Mouse (Mus musculus) hindbrain, postnatal 0 days (tissue): ENCODE measurements at regions not wholly inside any gene's neighbourhood (a gene's known extent, or its start where the extent isn't known, plus 50 kb on each side); places are given as distances from the start of the nearest gene placed in this dataset.

Source experiments
- ATAC-seq: fragments of 200-750 bp; cut with Nextera tagmentation; 2 replicates; pipeline ENCODE4 v1.8.0; 2017; ENCODE audit warnings: mild to moderate bottlenecking, moderate TSS enrichment, moderate library complexity
- DNase-seq: peaks from one replicate; pipeline ENCODE4 v3.0.0-alpha.2; 2015; ENCODE audit warnings: low spot score
- H3K27ac ChIP-seq: fragments of 300-500 bp; sonication (generic); 2 replicates; pipeline ENCODE4 v1.5.1; 2014; ENCODE audit warnings: mild to moderate bottlenecking
- H3K27me3 ChIP-seq: fragments of 300-500 bp; sonication (generic); 2 replicates; pipeline ENCODE4 v1.6.1; 2014; ENCODE audit warnings: low read length, mixed read lengths; ENCODE audit not compliant: insufficient read depth
- H3K36me3 ChIP-seq: fragments of 300-500 bp; sonication (generic); 2 replicates; pipeline ENCODE4 v1.6.1; 2014; ENCODE audit warnings: low read length, mixed read lengths; ENCODE audit not compliant: insufficient read depth
- H3K4me1 ChIP-seq: fragments of 300-500 bp; sonication (generic); 2 replicates; pipeline ENCODE4 v1.6.1; 2014; ENCODE audit warnings: antibody characterized with exemption, low read length, mixed read lengths; ENCODE audit not compliant: insufficient read depth
- H3K4me2 ChIP-seq: fragments of 300-500 bp; sonication (generic); 2 replicates; pipeline ENCODE4 v1.6.1; 2014; ENCODE audit warnings: low read depth, mild to moderate bottlenecking, low read length, moderate library complexity, mixed read lengths
- H3K4me3 ChIP-seq: fragments of 300-500 bp; sonication (generic); 2 replicates; pipeline ENCODE4 v1.5.1; 2014; ENCODE audit warnings: low read length
- H3K9ac ChIP-seq: fragments of 300-500 bp; sonication (generic); replicated peaks from 2 replicates; pipeline ENCODE4 v1.6.1; 2014; ENCODE audit warnings: mild to moderate bottlenecking, low read length, moderate library complexity, mixed read lengths
- H3K9me3 ChIP-seq: fragments of 300-500 bp; sonication (generic); 2 replicates; pipeline ENCODE4 v1.6.1; 2016; ENCODE audit warnings: low read length, mixed read lengths
- CTCF ChIP-seq: IDR thresholded peaks from 2 replicates; pipeline ENCODE4 v1.5.1; 2016; ENCODE audit warnings: antibody characterized with exemption, control low read depth, low read depth
- WGBS: fragments of 180-500 bp; shearing (Covaris S2); extraction: QIAGEN DNeasy Blood & Tissue Kit; methylation state at CpG from one replicate; pipeline ENCODE4 v1.1.7; 2014; 5-methylcytosine and 5-hydroxymethylcytosine counted together

DNA sequence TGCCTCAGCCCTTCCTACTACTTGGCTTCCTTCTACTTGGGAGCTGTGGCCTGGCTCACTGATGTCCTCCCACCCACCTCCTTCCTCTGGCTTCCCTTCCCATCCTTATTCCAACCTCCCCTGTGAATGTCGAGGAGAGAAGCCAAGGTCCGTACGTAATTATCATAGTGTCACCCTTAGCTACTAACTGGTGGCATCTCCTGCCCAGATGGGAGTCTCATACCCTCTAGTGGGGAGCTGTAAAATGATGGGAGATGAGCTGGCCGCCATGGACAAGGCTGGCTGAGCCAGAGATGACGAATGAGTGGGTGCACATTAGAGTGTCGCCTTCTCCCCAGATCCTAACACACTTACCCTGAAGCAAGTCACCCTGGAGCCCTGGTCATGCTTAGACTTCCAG, 532.6 kb downstream of the Zfp536 start:
- 68% methylated on average over 6 of the region's 6 CpGs for WGBS
- no peaks in the 10 kb centered on the region for H3K36me3 ChIP-seq
- no peaks in the 10 kb centered on the region for H3K9me3 ChIP-seq
- no peak overlapping the region for H3K4me2 ChIP-seq
- no peak overlapping the region for H3K27ac ChIP-seq
- H3K4me1 ChIP-seq = no peaks in the 10 kb centered on the region
- H3K9ac ChIP-seq = no peak overlapping the region
- ATAC-seq = no peak
- peak; percentile 29; the same call in 1 of the 2 replicates for TF ChIP-seq CTCF
- no peak overlapping the region for H3K4me3 ChIP-seq
- no peak for DNase-seq
- no peaks in the 10 kb centered on the region for H3K27me3 ChIP-seq

DNA sequence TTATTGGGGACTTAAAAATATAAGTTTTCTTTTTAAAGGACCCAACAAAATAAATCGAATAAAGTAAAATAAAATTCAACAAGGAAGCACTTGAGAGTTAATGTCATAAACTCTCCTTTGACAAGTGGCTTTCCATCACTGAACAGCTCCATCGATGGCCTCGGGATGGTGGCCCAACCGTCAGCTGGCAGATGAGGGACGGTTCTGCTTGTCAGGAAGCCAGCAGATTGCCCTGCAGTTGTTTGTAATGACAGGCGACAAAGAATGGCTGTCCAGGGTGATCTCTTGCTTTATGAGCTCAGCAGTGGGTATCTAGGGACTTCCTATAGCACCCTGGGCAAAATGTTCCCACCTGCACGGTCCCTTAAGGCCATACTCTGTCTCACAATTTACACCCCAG, 531.7 kb downstream of the Zfp536 start:
- WGBS = 45% methylated on average over 7 of the region's 7 CpGs
- H3K4me3 ChIP-seq = no peak overlapping the region
- no peaks in the 10 kb centered on the region for H3K9me3 ChIP-seq
- H3K4me2 ChIP-seq = no peak overlapping the region
- H3K27me3 ChIP-seq = no peaks in the 10 kb centered on the region
- no peaks in the 10 kb centered on the region for H3K36me3 ChIP-seq
- no peaks in the 10 kb centered on the region for H3K4me1 ChIP-seq
- ATAC-seq (no peak), DNase-seq (peak; percentile 30)
- H3K9ac ChIP-seq = no peak overlapping the region
- H3K27ac ChIP-seq = no peak overlapping the region
- TF ChIP-seq CTCF = no peak

DNA sequence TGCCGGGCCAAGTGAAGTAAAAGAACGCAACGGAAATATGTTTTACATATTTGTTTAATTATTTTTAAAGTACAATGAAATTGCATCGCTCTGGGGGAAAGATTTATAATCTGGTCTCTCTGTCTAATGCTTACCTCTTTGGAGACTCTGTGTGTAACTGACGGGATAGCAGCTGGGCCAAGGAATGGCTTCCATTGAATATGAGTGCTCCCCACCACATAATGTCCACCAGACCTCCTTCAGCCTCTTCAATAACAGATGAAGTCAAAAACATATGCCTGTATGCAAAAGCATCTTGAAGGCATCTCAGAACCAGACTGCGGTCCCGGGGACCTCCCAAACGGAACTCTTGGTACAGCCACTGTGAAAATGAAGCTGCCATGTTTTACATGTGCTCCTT, 531.0 kb downstream of the Zfp536 start:
- Histone ChIP-seq H3K4me3 (no peak overlapping the region), H3K4me1 (no peaks in the 10 kb centered on the region), H3K27me3 (no peaks in the 10 kb centered on the region), H3K4me2 (no peak overlapping the region), H3K9ac (no peak overlapping the region), H3K36me3 (no peaks in the 10 kb centered on the region), H3K9me3 (no peaks in the 10 kb centered on the region), H3K27ac (no peak overlapping the region)
- DNase-seq = no peak
- no peak for ATAC-seq
- TF ChIP-seq CTCF = no peak
- 92% methylated on average over 8 of the region's 8 CpGs for WGBS

DNA sequence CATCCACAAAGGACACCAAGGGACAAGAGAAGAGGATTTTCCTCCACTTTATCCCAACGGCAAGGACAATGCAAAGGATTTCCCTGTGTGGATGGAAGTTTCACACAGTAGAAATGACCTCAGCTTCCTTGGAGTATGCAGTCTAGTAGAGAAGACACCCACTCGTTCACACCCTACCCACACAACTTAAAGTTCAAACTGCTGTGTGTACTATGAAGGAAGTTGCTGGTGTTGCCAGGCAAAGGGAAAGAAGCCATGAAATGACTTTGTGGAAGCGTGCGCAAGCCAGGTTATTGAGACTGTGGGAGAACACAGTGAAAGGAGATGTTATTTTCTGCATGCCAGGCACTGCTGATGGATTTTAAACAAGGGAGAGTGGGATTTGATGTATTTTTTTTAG, 527.3 kb downstream of the Zfp536 start:
- TF ChIP-seq CTCF = no peak
- no peaks in the 10 kb centered on the region for H3K27me3 ChIP-seq
- H3K27ac ChIP-seq = no peak overlapping the region
- H3K9me3 ChIP-seq = no peaks in the 10 kb centered on the region
- H3K4me2 ChIP-seq = no peak overlapping the region
- 77% methylated on average over 4 of the region's 4 CpGs for WGBS
- H3K4me1 ChIP-seq = no peaks in the 10 kb centered on the region
- no peak for DNase-seq
- H3K9ac ChIP-seq = no peak overlapping the region
- no peak for ATAC-seq
- H3K36me3 ChIP-seq = no peaks in the 10 kb centered on the region
- no peak overlapping the region for H3K4me3 ChIP-seq

DNA sequence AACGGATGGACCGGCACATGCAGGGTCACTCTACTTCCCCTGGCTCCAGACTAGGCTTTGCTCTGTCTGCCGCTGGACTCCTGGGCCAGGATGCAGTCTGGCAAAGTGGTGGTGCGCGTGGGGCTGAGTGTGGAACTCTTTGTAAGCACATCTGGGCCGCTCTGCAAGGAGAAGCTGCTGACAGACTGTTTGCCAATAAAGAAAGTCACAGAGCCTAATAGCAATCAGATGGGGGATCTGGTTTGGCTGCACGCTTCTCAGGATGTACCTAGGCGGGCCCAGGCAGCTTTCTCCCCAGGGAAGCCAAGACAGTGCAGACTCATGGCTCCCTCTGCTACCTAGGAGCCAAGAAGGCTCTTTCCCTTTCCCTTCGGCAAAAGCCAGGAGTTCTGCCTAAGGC, 519.0 kb downstream of the Zfp536 start:
- no peak for ATAC-seq
- H3K36me3 ChIP-seq = no peaks in the 10 kb centered on the region
- H3K27me3 ChIP-seq = no peaks in the 10 kb centered on the region
- H3K4me1 ChIP-seq = no peaks in the 10 kb centered on the region
- peaks cover 2% of the 10 kb centered on the region; the same call in 1 of the 2 replicates for H3K9me3 ChIP-seq
- no peak for TF ChIP-seq CTCF
- H3K4me2 ChIP-seq = no peak overlapping the region
- WGBS = 74% methylated on average over 9 of the region's 9 CpGs
- H3K4me3 ChIP-seq = no peak overlapping the region
- DNase-seq = no peak
- H3K9ac ChIP-seq = no peak overlapping the region
- no peak overlapping the region for H3K27ac ChIP-seq

DNA sequence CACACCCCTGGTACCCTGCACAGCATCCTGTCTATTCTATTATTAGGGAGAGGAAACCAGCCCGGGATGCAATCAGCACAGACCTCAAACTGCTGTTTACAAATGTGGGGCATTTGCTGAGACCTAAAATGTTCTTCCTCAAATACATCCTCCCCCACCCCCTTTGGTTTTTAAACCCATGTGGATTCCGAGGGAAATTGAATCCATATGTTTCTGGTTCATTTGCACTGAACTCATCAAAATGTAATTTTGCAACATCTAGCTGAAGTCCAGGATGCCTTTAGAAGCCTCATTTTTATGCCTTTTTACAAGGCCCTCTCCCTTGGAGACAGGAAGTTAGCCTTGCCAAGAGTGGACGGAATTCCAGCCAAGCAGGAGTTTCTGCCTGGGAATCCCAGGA, 517.6 kb downstream of the Zfp536 start:
- Histone ChIP-seq H3K4me1 (no peaks in the 10 kb centered on the region), H3K4me2 (no peak overlapping the region), H3K9me3 (peaks cover 2% of the 10 kb centered on the region; the same call in 1 of the 2 replicates), H3K27ac (no peak overlapping the region), H3K27me3 (no peaks in the 10 kb centered on the region), H3K36me3 (no peaks in the 10 kb centered on the region), H3K9ac (no peak overlapping the region), H3K4me3 (no peak overlapping the region)
- DNase-seq = no peak
- 52% methylated on average over 3 of the region's 3 CpGs for WGBS
- TF ChIP-seq CTCF = no peak
- ATAC-seq = no peak

DNA sequence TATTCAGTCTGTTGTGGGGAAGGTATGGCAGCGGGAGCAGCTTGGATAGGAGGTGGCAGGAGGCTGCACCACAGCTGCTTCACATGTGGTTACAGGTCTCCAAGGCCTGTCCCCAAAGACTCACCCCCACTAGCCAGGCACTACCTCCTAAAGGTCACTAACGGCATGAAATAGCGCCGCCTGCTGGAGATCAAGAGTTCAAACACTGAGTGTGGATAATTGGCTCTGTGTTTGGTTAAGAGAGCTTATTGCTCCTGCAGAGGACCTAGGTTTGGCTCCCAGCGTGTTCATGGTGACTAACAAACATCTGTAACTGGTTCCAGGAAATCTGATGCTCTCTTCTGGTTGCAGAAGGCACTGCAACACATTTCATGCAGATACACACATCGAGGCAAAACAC, 514.1 kb downstream of the Zfp536 start:
- H3K9ac ChIP-seq = no peak overlapping the region
- no peaks in the 10 kb centered on the region for H3K36me3 ChIP-seq
- peak; percentile 11 for DNase-seq
- peak; percentile 48 for TF ChIP-seq CTCF
- H3K4me1 ChIP-seq = no peaks in the 10 kb centered on the region
- no peak overlapping the region for H3K4me2 ChIP-seq
- H3K4me3 ChIP-seq = no peak overlapping the region
- WGBS = 48% methylated on average over 6 of the region's 6 CpGs
- H3K9me3 ChIP-seq = no peaks in the 10 kb centered on the region
- H3K27ac ChIP-seq = no peak overlapping the region
- H3K27me3 ChIP-seq = no peaks in the 10 kb centered on the region
- ATAC-seq = no peak
